Mouse (Mus musculus) retina, postnatal 7 days (tissue): ENCODE data around the gene Trim2.
A peak's percentile ranks its signal among the peaks of the same experiment; 100 is the strongest.

ENCODE experiments used
- DNase-seq: peaks from one replicate; pipeline ENCODE4 v3.0.0-alpha.2; 2012; ENCODE audit warnings: low read depth, low spot score

The Trim2 gene

GRCm38 (mm10) chr3:84258518-84259031 lies 48.1 kb downstream of the Trim2 start:
- no peak for DNase-seq

DNA sequence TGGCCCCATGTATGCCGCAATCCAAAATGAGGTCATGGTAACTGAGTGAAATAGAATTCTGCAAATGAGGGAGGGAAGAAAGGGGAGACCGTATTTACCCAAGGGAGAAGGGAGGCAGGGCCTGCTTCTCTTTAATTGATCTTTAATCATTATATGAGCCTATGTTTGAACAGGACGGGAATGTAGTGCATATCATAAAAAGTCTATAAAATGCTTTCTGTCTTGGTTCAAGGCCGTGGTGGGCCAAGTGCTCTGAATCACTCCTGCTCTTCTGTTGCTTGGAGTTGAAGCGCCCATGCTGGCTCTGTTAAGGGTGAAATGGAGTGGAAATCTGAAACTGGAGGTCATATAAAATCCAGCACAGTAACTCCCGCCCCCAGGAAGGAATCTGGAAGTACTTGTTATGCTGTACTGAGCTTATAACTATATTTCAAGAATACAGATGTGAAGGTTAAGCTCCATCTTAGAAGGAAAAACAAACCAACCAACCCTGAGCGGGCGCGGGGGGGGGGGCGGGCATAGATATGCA lies 48.6 kb downstream of the Trim2 start:
- no peak for DNase-seq

GRCm38 (mm10) chr3:84254520-84254878 lies 52.2 kb downstream of the Trim2 start:
- no peak for DNase-seq

- no peak for DNase-seq
Measured at GRCm38 (mm10) chr3:84253655-84254519, 52.8 kb downstream of the Trim2 start.

GRCm38 (mm10) chr3:84252776-84253654 lies 53.7 kb downstream of the Trim2 start:
- no peak for DNase-seq

DNA sequence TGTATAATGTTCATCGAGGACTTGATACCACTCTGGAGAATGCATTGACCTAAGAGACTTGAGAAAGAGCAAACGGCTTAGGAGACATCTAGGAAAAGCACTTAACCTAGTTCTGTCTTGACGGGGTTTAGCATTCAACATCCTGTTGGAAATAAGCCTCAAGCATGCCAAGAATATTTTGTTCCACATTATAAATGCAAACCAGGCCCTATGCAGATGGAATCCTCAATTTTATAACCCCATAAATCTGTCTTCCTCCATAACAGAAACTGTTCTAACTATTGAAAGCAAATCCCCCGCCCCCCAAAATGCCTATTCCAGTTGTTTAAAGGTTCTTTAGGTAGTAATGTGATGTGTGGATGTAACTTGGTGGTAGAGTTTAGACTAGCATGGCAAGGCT lies 55.0 kb downstream of the Trim2 start:
- no peak for DNase-seq

- no peak for DNase-seq
Measured at GRCm38 (mm10) chr3:84250275-84250674, 56.4 kb downstream of the Trim2 start.

DNA sequence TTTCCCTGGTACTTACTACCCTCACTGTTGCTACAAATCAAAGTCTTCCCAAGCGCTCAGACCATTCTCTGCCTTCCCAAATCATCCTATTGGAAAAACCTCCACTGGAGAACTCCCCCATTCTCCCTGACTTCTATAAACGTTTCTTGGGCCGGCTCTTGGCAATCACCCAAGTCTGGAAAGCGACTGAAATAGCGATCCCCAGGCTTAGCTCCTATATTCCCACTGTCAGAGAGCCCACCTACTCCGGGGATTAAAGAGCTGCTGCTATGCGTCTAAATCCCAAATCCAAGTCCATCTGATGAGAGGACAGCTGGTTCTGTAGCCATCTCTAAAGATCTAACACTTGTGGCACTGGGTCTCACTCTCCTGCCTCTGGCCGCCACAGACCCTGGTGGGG lies 58.9 kb downstream of the Trim2 start:
- peak; percentile 35 for DNase-seq

GRCm38 (mm10) chr3:84246421-84246861 lies 60.2 kb downstream of the Trim2 start:
- DNase-seq = no peak

DNA sequence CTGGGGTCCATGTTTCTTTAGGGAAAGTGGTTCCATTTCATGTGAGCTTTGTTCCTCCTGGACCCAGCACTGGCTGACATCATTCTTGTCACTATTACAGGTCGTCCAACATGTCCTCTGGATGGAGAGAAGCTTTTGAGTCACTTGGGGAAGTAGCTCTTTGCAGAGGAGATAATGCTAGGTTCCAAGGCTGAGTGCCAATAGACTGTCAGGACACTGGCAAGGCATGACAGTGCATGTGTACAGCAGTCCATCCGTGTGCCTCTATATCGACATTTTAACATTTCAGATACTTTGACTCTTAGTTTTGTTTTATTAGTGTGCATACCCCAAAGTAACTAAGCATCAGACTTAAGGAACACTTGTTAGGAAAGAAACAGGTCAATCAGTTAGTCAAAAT lies 63.6 kb downstream of the Trim2 start:
- DNase-seq = no peak

- no peak for DNase-seq
Measured at GRCm38 (mm10) chr3:84242497-84242896, 64.2 kb downstream of the Trim2 start.

DNA sequence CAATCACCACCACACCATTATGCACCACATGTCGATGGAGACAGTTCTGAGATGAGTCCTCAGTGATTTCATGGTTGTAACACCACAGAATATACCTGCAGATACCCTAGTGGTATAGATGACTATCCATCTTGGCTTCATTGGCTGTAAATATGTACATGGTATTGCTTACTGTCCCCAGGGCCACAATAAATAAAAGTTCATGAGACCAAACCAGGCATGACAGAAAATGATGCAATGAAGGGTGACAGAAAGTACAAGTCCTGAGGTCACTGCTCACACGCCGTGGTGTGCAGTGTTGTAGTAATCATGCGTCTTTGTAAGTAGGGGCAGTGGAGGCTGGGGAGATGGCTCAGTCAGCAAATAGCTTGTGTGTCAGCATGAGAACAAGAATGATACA lies 65.6 kb downstream of the Trim2 start:
- DNase-seq = no peak

DNA sequence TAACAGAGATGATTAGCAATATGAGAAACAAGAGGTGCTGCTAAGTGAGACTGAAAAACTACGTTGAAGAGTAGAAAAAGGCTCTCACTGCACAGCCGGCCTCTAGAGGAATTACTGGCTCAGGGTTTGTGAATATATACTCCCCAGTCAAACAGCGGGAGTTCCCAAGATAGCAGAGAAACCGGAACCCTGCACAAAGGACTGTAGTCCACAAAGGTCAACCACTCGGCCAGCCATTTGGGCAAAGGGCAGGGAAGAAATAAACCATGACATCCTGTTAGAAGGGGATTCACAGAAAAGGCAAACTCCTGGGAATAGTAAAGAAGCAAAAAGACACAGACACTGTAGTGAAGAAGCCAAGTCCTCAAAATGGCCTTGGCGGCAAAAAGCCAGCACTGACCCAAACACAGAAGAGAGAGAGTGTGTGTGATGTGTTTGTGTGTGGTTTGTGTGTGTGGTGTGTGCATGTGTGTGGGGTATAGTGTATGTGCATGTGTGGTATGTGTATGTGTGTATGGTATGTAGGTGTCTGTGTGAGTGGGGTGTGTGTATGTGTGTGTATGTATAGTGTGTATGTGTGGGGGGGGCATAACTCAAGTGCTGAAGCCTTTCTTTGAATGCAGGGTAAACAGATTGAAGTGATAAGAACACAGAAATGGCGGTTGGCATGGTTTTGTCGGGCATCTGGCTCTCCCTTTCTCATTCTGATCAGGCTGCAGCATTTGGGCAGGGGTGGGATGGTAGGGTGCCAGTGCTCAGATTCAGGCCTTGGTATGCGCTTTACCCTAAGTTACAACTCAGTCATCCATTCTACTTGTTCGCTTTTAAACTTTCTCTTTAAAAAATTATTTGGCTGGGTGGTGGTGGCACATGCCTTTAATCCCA lies 71.0 kb downstream of the Trim2 start:
- DNase-seq = no peak

DNA sequence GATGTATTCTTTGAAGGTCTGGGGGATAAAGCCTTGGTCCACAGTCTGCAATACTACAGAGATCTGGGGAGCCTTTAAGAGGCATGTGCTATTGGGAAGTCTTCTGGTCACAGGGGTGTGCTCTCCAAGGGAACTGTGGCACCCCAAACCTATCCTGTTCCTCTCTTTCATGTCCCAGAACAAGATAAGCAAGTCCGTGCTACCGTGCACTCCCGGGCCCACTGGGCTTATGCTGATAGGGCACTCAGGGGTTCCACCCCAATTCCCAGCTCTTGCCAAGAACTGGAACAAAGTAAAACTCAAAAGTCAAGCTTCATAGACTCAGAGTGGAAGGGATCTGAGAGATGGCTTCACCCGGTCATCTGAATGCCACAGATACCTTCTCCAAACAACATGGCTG lies 72.1 kb downstream of the Trim2 start:
- no peak for DNase-seq

- no peak for DNase-seq
Measured at GRCm38 (mm10) chr3:84233663-84234415, 72.8 kb downstream of the Trim2 start.

- DNase-seq = no peak
Measured at GRCm38 (mm10) chr3:84232312-84232711, 74.4 kb downstream of the Trim2 start.

DNA sequence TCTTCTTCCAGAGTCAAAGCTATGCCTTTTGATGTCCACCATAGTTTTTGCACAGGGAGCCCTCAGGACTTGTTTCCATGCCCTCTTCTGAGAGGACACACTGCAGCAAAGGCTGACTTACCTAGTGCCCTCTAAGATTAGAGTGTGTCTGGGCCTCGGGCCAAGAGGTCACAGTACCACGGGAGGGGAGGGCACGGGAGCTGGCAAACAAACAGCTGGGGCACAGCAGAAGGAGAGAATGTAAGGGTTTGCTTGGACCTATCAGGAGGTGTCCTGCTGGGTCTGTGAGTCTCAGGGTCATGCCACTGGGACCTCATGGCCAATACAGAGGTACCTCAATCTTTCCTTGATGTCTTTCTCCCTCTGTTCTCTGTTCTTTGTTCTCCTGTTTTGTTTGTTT lies 75.7 kb downstream of the Trim2 start:
- no peak for DNase-seq

DNA sequence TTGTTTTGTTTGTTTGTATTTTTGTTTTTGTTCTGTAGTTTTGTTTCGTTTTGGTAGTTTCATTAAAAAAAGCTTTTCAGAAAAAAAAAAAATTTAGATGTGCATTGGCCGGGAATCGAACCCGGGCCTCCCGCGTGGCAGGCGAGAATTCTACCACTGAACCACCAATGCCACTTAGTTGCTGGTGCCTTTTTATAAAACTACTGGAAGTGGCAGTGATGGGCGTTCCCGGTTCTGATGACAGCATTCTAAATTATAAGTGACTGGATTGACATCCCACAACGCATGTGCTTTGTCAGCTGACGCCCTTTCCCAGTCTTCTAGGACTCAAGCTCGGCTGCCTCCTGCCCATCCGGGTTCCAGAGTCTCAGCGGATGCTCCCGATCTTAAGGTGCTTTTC lies 77.8 kb downstream of the Trim2 start:
- DNase-seq = no peak

DNA sequence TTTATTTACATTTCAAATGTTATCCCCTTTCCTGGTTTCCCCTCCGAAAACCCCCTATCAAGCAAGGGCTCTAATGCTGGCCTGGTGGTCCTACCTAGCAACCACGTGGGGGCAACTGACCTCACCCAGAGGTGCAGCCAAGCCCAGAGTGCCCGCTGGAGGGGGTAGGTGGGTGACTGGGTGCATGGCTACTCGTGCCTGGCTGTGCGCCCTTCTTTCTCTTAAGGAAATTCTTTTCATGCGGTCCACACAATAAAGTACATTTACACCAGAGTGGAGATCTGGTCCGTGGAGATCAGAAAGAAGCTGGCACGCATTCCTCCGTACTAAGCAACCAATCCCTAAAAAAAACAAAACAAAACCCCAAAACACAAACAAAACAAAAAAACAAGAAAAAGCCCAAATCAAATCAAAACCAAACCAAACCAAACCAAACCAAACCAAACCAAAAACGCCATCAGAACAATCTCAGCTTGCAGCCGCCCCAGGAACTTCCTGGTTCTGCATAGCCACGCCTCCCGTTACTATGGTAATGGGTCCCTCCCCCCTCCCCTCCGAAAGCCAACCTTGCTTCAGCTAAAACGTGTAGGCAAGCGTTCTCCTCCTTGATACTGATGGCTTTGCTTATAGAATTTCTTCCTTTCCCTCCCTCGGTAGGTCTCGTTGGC lies 78.3 kb downstream of the Trim2 start:
- DNase-seq = peak; percentile 66

GRCm38 (mm10) chr3:84227628-84228027 lies 79.0 kb downstream of the Trim2 start:
- DNase-seq = no peak
